In the genomic region with DNA sequence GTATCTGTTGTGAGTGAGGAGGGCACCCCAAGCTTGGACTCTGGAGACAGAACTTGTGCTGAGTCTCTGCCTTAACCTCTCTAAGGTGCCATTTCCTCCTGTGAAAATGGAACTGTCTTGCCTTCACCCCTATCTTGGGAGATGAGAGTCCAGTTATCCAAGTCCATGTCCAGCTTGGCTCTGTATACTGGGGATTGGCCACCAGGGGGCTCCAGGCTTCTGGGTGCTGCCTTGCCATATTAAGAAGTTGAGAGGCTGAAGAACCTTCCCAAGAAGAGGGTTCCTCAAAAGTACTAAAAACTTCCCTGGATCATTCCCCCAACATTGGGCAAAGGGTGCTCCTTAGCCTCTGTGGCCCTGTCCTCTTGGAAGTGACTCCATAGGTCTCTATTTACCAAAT, we compare ENCODE assay signal across 10 mouse cellular contexts. TPM values are rescaled to one million over a fixed set of nuclear protein-coding genes. Genes with fewer than 3 reads are reported as not detected.
DNase-seq lines count a peak whose midpoint lies in the region; ATAC-seq lines count a peak whose summit lies in the region.
"Had no signal": no experiment of that assay in that cellular context is flagged by ENCODE, and none has a peak within 500 bp of the region (broad histone marks: within the 10 kb centered on the region; RNA-seq: fewer than 3 reads in every experiment).

No protein-coding gene starts in this region.

- H3K4me3 ChIP-seq in midbrain, embryonic 16.5 days (ENCODE audit: low read depth, low read length): no peak overlapping the region
- H3K4me3 ChIP-seq: embryonic facial prominence, embryonic 15.5 days had no signal

- intact Hi-C loops in heart, postnatal 10 days (cut with DNase I): loop anchor here (10.0 kb wide), 1 partner anchor 566 kb away; the partner anchor contains the start of genes 1700028J19Rik and 2410002F23Rik

- no peaks in the 10 kb centered on the region for H3K4me1 ChIP-seq in midbrain, embryonic 16.5 days (ENCODE audit: control insufficient read depth, insufficient read depth, low read length)
- H3K4me1 ChIP-seq: embryonic facial prominence, embryonic 15.5 days had no signal

- H3K4me2 ChIP-seq in midbrain, embryonic 16.5 days (ENCODE audit: low read length): no peak overlapping the region
- H3K4me2 ChIP-seq: embryonic facial prominence, embryonic 15.5 days had no signal

- no peak overlapping the region for H3K9ac ChIP-seq in midbrain, embryonic 16.5 days (ENCODE audit: low read depth, low read length)
- H3K9ac ChIP-seq: embryonic facial prominence, embryonic 15.5 days had no signal

- no peaks in the 10 kb centered on the region for H3K27me3 ChIP-seq in midbrain, embryonic 16.5 days (ENCODE audit: control insufficient read depth, insufficient read depth, low read depth, low read length)
- H3K27me3 ChIP-seq: embryonic facial prominence, embryonic 15.5 days had no signal

- H3K27ac ChIP-seq in midbrain, embryonic 16.5 days (ENCODE audit: low read length): no peak overlapping the region
- H3K27ac ChIP-seq: embryonic facial prominence, embryonic 15.5 days had no signal

- ATAC-seq in midbrain, embryonic 16.5 days: no peak

- peak; percentile 15 to 56 for DNase-seq in heart, postnatal 10 days
- DNase-seq in heart, adult 8-10 months (ENCODE audit: low spot score): no peak
- peak; percentile 49 for DNase-seq in urinary bladder, postnatal 25 days (ENCODE audit: low spot score)
- DNase-seq in urinary bladder, postnatal 4 days (ENCODE audit: low spot score in 2 of 2): no peak
- peak; percentile 56 to 75 for DNase-seq in adrenal gland, postnatal 36 days
- peak; percentile 37 to 81 for DNase-seq in kidney, postnatal 36 days
- peak; percentile 48 to 54 for DNase-seq in right cerebral cortex, adult 2 months (ENCODE audit: low spot score in 2 of 2)

- 0 out of 2 replicates have a peak, but pooled peaks cover 3% of the 10 kb centered on the region for H3K9me3 ChIP-seq in midbrain, embryonic 16.5 days (replicated peaks; ENCODE audit: control insufficient read depth, low read length, poor library complexity, severe bottlenecking)

- peaks cover 32% of the 10 kb centered on the region for H3K36me3 ChIP-seq in midbrain, embryonic 16.5 days (ENCODE audit: control insufficient read depth, insufficient read depth, low read length)

RNA-seq across cellular contexts. Expression of gene Ctu1, which starts 6.7 kb away (rescaled TPM):
- total RNA-seq in heart, postnatal 10 days (2021): 1 to 10 TPM; 4.8 to 5.4 TPM
- total RNA-seq in heart, adult 8-10 months (2022): 1 to 10 TPM; 2.9 to 3.4 (median 3.1) TPM
- total RNA-seq in adrenal gland, postnatal 36 days (2021): 10 to 100 TPM; 11.2 to 14.6 TPM
- 26.4 and 27.8 TPM in 2 replicates for polyA plus RNA-seq in midbrain, embryonic 16.5 days (2015; fragmentation: Nextera tagmentation; extraction: Ambion mirVana)

RNA-seq across cellular contexts. Expression of gene Klk14, which starts 11.7 kb away (rescaled TPM):
- total RNA-seq in heart, postnatal 10 days (2021): not detected
- under 1 TPM in 3 of 4 experiments, not detected in 1; 0.27 to 0.49 (median 0.34) TPM for total RNA-seq in heart, adult 8-10 months (2022)
- not detected for total RNA-seq in adrenal gland, postnatal 36 days (2021)
- not detected in 2 replicates for polyA plus RNA-seq in midbrain, embryonic 16.5 days (2015; fragmentation: Nextera tagmentation; extraction: Ambion mirVana)
- total RNA-seq: layer of hippocampus, postnatal 25 days had no signal

RNA-seq across cellular contexts. Expression of gene Siglece, which starts 18.6 kb away (rescaled TPM):
- total RNA-seq in heart, postnatal 10 days (2021): under 1 TPM; 0.81 to 0.94 TPM
- total RNA-seq in heart, adult 8-10 months (2022): 1 to 10 TPM in 3 of 4 experiments, under 1 TPM in 1; 0.75 to 1.6 (median 1.1) TPM
- total RNA-seq in adrenal gland, postnatal 36 days (2021): 1 to 10 TPM; 2.4 to 3.6 TPM
- polyA plus RNA-seq in midbrain, embryonic 16.5 days (2015; fragmentation: Nextera tagmentation; extraction: Ambion mirVana): 0.16 and 0.32 TPM in 2 replicates

RNA-seq across cellular contexts. Expression of gene Klk13, which starts 33.9 kb away (rescaled TPM):
- total RNA-seq in heart, postnatal 10 days (2021): not detected
- total RNA-seq in heart, adult 8-10 months (2022): not detected
- total RNA-seq in adrenal gland, postnatal 36 days (2021): not detected
- polyA plus RNA-seq in midbrain, embryonic 16.5 days (2015; fragmentation: Nextera tagmentation; extraction: Ambion mirVana): 0.19 and 0.20 TPM in 2 replicates
- total RNA-seq: layer of hippocampus, postnatal 25 days had no signal

RNA-seq across cellular contexts. Expression of gene Ceacam18, which starts 44.0 kb away (rescaled TPM):
- not detected for total RNA-seq in heart, postnatal 10 days (2021)
- not detected for total RNA-seq in heart, adult 8-10 months (2022)
- total RNA-seq in adrenal gland, postnatal 36 days (2021): not detected
- 0.10 and 0.21 TPM in 2 replicates for polyA plus RNA-seq in midbrain, embryonic 16.5 days (2015; fragmentation: Nextera tagmentation; extraction: Ambion mirVana)
- polyA plus RNA-seq: embryonic facial prominence, embryonic 15.5 days had no signal

Comparison
In these comparisons a context has a peak if more than half of its experiments do, and no peak if none do; other contexts are left out.
1. DNase-seq: peak in heart, postnatal 10 days (2 of 2), urinary bladder, postnatal 25 days (single experiment), adrenal gland, postnatal 36 days (2 of 2), kidney, postnatal 36 days (2 of 2) and right cerebral cortex, adult 2 months (2 of 2); none in heart, adult 8-10 months (single experiment) and urinary bladder, postnatal 4 days (0 of 2).